Mouse (Mus musculus) common myeloid progenitor, adult 5-6 weeks (primary cell): ENCODE results near the gene Fancc. TPM values are rescaled to one million over a fixed set of nuclear protein-coding genes. Genes with fewer than 3 reads are reported as not detected.

Source experiments
- ATAC-seq: replicated peaks from 2 replicates; pipeline ENCODE4 v1.8.0; 2016; ENCODE audit warnings: low read depth, mild to moderate bottlenecking, moderate TSS enrichment, inconsistent platforms; ENCODE audit not compliant: poor library complexity, severe bottlenecking
- total RNA-seq: library from RNA; stranded (forward); fragments of 200-1000, 187-1606 nt; gene quantifications from 2 replicates; pipeline ENCODE4 v1.2.3, GENCODE M21; 2017

The Fancc gene
- total RNA-seq, 1 experiment from 2014 or later, result 19.0 TPM

- ATAC-seq, result no peak
These were observed 194.7 kb downstream of the Fancc start for GRCm38 (mm10) chr13:63302381-63302780.

GRCm38 (mm10) chr13:63301764-63302209, 195.3 kb downstream of the Fancc start:
- ATAC-seq, result no peak

GRCm38 (mm10) chr13:63300929-63301328, 196.1 kb downstream of the Fancc start:
- no peak for ATAC-seq

- ATAC-seq, result no peak
These were observed 198.1 kb downstream of the Fancc start for GRCm38 (mm10) chr13:63298931-63299330.

- no peak for ATAC-seq
These were observed 199.1 kb downstream of the Fancc start for GRCm38 (mm10) chr13:63297933-63298332.

GRCm38 (mm10) chr13:63297003-63297402, 200.1 kb downstream of the Fancc start:
- no peak for ATAC-seq

GRCm38 (mm10) chr13:63296300-63296699, 200.8 kb downstream of the Fancc start:
- ATAC-seq, result no peak

GRCm38 (mm10) chr13:63294359-63295193, 202.5 kb downstream of the Fancc start:
- no peak for ATAC-seq

- ATAC-seq, result 0 out of 2 replicates have a peak, but pooled peaks have one; percentile 12
These were observed 203.4 kb downstream of the Fancc start for GRCm38 (mm10) chr13:63293647-63294046.

- ATAC-seq, result no peak
These were observed 206.1 kb downstream of the Fancc start for GRCm38 (mm10) chr13:63291016-63291415.

- ATAC-seq, result no peak
These were observed 207.0 kb downstream of the Fancc start for GRCm38 (mm10) chr13:63290126-63290525.

GRCm38 (mm10) chr13:63289687-63290086, 207.4 kb downstream of the Fancc start:
- no peak for ATAC-seq

- ATAC-seq, result no peak
These were observed 207.9 kb downstream of the Fancc start for GRCm38 (mm10) chr13:63289152-63289551.

GRCm38 (mm10) chr13:63286483-63287102, 210.5 kb downstream of the Fancc start:
- ATAC-seq, result peak; percentile 64

- peak; percentile 42; the same call in 1 of the 2 replicates for ATAC-seq
These were observed 212.3 kb downstream of the Fancc start for GRCm38 (mm10) chr13:63284748-63285147.

- ATAC-seq, result no peak
These were observed 213.8 kb downstream of the Fancc start for GRCm38 (mm10) chr13:63283236-63283635.

GRCm38 (mm10) chr13:63281206-63281605, 215.9 kb downstream of the Fancc start:
- ATAC-seq, result no peak

GRCm38 (mm10) chr13:63280344-63280743, 216.7 kb downstream of the Fancc start:
- ATAC-seq, result no peak

- ATAC-seq, result no peak
These were observed 217.3 kb downstream of the Fancc start for GRCm38 (mm10) chr13:63279807-63280206.

GRCm38 (mm10) chr13:63278796-63279475, 218.1 kb downstream of the Fancc start:
- ATAC-seq, result peak; percentile 98

GRCm38 (mm10) chr13:63278141-63278631, 218.9 kb downstream of the Fancc start:
- ATAC-seq, result no peak
